Mouse (Mus musculus): ENCODE data around the gene Slc37a1. TPM values are rescaled to one million over a fixed set of nuclear protein-coding genes. Genes with fewer than 3 reads are reported as not detected.

Slc37a1 gene
- total and polyA plus RNA-seq, 3 experiments, result 1.9 to 6.6 (median 2.2) TPM

GRCm38 (mm10) chr17:31264372-31264771, 22.2 kb upstream of the Slc37a1 start:
- Histone ChIP-seq H3K27me3 (replicated peaks) (peaks cover 16% of the 10 kb centered on the region), H3K9ac (ENCODE audit: insufficient read depth, low read depth) (no peak overlapping the region), H3K79me2 (replicated peaks; ENCODE audit: control insufficient read depth, extremely low read depth, insufficient read depth, poor library complexity, severe bottlenecking) (no peaks in the 10 kb centered on the region), H3K27ac (ENCODE audit: insufficient read depth, low read depth) (no peak overlapping the region), H3K4me3 (replicated peaks in 1 of 3; ENCODE audit: low read depth in 2 of 3, low read length in 2 of 3, poor library complexity in 1 of 3) (no peak overlapping the region), H3K36me3 (replicated peaks in 1 of 2; ENCODE audit: control insufficient read depth in 1 of 2, insufficient read depth in 1 of 2, low read length in 1 of 2) (no peaks in the 10 kb centered on the region), H3K4me1 (ENCODE audit: control insufficient read depth in 1 of 2, insufficient read depth in 2 of 2) (peaks cover 12 to 65% of the 10 kb centered on the region in 2 experiments), H3K4me2 (ENCODE audit: insufficient read depth, low read depth, poor library complexity, severe bottlenecking) (no peak overlapping the region), H3K9me3 (replicated peaks; ENCODE audit: low read length) (peaks cover 5% of the 10 kb centered on the region)
- dilution Hi-C loops (cut with MboI; ENCODE audit: extremely low pct_ligation_motif_present, extremely low pct_unique_long_range_greater_than_20kb, low sequenced_read_pairs), result no loop called here
- in situ Hi-C loops (cut with MboI; ENCODE audit: low pct_ligation_motif_present, low pct_unique_long_range_greater_than_20kb, low sequenced_read_pairs), result no loop called here
- DNase-seq (ENCODE audit: extremely low read depth), result no peak
- TF ChIP-seq POLR2AphosphoS2 (IDR thresholded peaks at IDR 0.05; ENCODE audit: low read depth, low read length) (no peak), MAZ (IDR thresholded peaks at IDR 0.05; ENCODE audit: low read depth, low read length) (no peak)

- Histone ChIP-seq H3K4me3 (replicated peaks in 1 of 3; ENCODE audit: low read depth in 2 of 3, low read length in 2 of 3, poor library complexity in 1 of 3) (no peak overlapping the region), H3K9ac (ENCODE audit: insufficient read depth, low read depth) (no peak overlapping the region), H3K4me1 (ENCODE audit: control insufficient read depth in 1 of 2, insufficient read depth in 2 of 2) (peaks cover 7 to 57% of the 10 kb centered on the region in 2 experiments), H3K36me3 (replicated peaks in 1 of 2; ENCODE audit: control insufficient read depth in 1 of 2, insufficient read depth in 1 of 2, low read length in 1 of 2) (no peaks in the 10 kb centered on the region), H3K27ac (ENCODE audit: insufficient read depth, low read depth) (no peak overlapping the region), H3K4me2 (ENCODE audit: insufficient read depth, low read depth, poor library complexity, severe bottlenecking) (no peak overlapping the region), H3K79me2 (replicated peaks; ENCODE audit: control insufficient read depth, extremely low read depth, insufficient read depth, poor library complexity, severe bottlenecking) (no peaks in the 10 kb centered on the region), H3K9me3 (replicated peaks; ENCODE audit: low read length) (peaks cover 6% of the 10 kb centered on the region), H3K27me3 (replicated peaks) (peaks cover 16% of the 10 kb centered on the region)
- dilution Hi-C loops (cut with MboI; ENCODE audit: extremely low pct_ligation_motif_present, extremely low pct_unique_long_range_greater_than_20kb, low sequenced_read_pairs) (no loop called here), in situ Hi-C loops (cut with MboI; ENCODE audit: low pct_ligation_motif_present, low pct_unique_long_range_greater_than_20kb, low sequenced_read_pairs) (no loop called here)
- peak; percentile 63 for DNase-seq (ENCODE audit: extremely low read depth)
- TF ChIP-seq USF2 (conservative IDR thresholded peaks at IDR 0.05; ENCODE audit: low read depth, low read length) (no peak), MYC (IDR thresholded peaks at IDR 0.05; ENCODE audit: low read depth, low read length) (0 out of 2 replicates have a peak, but pooled peaks have one; percentile 2)
Measured at GRCm38 (mm10) chr17:31265171-31265572, 21.4 kb upstream of the Slc37a1 start.

- H3K36me3 ChIP-seq (replicated peaks in 1 of 2; ENCODE audit: control insufficient read depth in 1 of 2, insufficient read depth in 1 of 2, low read length in 1 of 2), result no peaks in the 10 kb centered on the region
- H3K9me3 ChIP-seq (replicated peaks; ENCODE audit: low read length), result peaks cover 7% of the 10 kb centered on the region
- peaks cover 16% of the 10 kb centered on the region for H3K27me3 ChIP-seq (replicated peaks)
- H3K4me1 ChIP-seq (ENCODE audit: control insufficient read depth in 1 of 2, insufficient read depth in 2 of 2), result peaks cover 7 to 51% of the 10 kb centered on the region in 2 experiments
- H3K27ac ChIP-seq (ENCODE audit: insufficient read depth, low read depth), result no peak overlapping the region
- H3K4me3 ChIP-seq (replicated peaks in 1 of 3; ENCODE audit: low read depth in 2 of 3, low read length in 2 of 3, poor library complexity in 1 of 3), result no peak overlapping the region
- no peak overlapping the region for H3K9ac ChIP-seq (ENCODE audit: insufficient read depth, low read depth)
- no peak overlapping the region for H3K4me2 ChIP-seq (ENCODE audit: insufficient read depth, low read depth, poor library complexity, severe bottlenecking)
- DNase-seq (ENCODE audit: extremely low read depth), result no peak
- TF ChIP-seq RAD21 (IDR thresholded peaks at IDR 0.05; ENCODE audit: low read depth, low read length) (no peak), GABPA (IDR thresholded peaks at IDR 0.05; ENCODE audit: insufficient replicate concordance, low read depth, low read length) (no peak), POLR2A (IDR thresholded peaks at IDR 0.05; ENCODE audit: low read depth, low read length) (no peak), ZC3H11A (IDR thresholded peaks at IDR 0.05; ENCODE audit: low read depth, low read length) (no peak), SIN3A (IDR thresholded peaks at IDR 0.05; ENCODE audit: low read length) (no peak)
- in situ Hi-C loops (cut with MboI; ENCODE audit: low pct_ligation_motif_present, low pct_unique_long_range_greater_than_20kb, low sequenced_read_pairs), result no loop called here
- dilution Hi-C loops (cut with MboI; ENCODE audit: extremely low pct_ligation_motif_present, extremely low pct_unique_long_range_greater_than_20kb, low sequenced_read_pairs), result no loop called here
- no peaks in the 10 kb centered on the region for H3K79me2 ChIP-seq (replicated peaks; ENCODE audit: control insufficient read depth, extremely low read depth, insufficient read depth, poor library complexity, severe bottlenecking)
Measured at GRCm38 (mm10) chr17:31265831-31266230, 20.8 kb upstream of the Slc37a1 start.
